Mouse (Mus musculus) kidney, postnatal 36 days (tissue): ENCODE measurements around the gene Cryba4.

Experiments used
- DNase-seq, 2 experiments: peaks; one replicate each; pipeline ENCODE4 v3.0.0; 2021 to 2022; ENCODE audit warnings: mixed read lengths in 2 of 2

Gene Cryba4

DNA sequence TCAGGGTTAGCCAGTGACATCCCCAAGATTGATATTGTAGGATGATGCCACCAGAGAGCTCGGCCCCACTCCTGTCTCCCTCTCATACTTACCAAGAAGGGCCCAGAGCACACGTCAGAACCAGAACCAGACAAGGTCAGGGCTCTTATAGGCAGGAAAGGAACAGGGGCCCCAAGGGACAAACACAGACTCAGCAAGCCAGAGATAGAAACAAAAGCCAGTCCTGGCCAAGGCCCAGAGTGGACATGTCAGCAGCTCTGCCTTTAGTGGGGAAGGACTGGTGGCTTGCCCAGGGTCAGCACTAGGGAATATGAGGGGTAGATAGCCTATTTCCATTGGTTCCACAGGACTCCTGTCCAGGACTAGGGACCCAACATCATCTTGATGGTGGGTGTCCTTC, at the start of gene Cryba4:
Gene Cryba4 (minus strand): TSS at position 119 of the 400 bp plus-strand sequence.
- peak; percentile 64 to 66 for DNase-seq

DNA sequence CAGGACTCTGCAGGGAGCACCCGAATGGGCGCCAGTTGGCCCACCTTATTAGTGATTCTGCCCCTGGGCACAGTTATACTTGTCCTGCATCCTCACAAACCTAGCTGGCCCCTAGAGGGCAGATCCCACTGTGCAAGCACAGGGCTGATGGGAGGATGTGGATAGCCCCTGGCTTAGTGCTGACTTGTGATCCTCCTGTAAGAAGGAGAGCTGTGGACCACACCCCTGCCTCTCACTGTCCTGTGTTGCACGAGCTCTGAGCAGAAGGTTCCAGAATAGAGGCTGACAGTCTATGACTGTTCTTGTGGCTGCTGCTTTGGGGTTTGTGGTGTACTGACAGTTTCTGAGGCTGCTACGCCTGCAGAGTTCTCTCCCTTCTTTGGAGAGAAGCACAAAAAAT, 49.4 kb upstream of the Cryba4 start:
- no peak for DNase-seq

DNA sequence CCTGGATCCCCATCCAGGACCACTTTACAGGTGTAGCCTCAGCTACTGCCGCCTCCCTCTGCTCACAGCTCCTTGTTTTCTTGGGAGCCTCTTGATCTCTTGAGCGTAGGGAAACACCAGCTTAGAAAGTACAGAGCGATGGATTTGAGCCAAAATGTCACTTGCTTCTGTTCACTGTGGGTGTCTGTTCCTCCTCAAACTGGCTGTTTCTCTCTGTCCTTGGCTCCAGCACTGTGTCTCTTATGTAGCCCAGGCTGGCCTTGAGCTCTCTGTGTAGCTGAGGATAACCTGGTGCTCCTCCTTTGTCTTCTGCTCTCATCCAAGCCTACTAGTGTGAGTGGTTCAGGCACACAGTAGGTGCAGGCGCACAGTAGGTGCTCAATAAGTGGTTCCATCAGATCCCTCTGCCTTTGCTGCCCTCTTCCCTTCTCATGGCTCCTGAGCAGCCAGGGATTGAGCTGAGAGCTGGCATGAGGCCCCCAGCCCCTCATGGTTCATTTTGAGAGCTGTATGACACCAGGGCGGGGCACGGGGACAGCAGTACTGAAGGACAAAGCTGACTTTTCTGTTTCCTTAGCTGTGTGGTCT, 48.5 kb upstream of the Cryba4 start:
- no peak for DNase-seq

DNA sequence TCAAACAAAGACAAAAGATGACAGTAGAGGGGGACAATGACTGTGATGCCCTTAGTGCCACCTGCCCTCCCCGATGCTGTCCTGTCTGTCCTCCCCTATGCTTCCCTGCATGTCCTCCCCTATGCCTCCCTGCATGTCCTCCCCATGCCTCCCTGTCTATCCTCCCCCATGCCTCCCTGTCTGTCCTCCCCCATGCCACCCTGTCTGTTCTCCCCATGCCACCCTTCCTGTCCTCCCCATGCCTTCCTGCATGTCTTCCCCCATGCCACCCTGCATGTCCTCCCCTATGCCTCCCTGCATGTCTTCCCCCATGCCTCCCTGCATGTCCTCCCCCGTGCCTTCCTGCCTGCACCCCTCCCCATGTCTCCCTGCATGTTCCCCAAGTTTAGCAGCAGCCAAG, 47.8 kb upstream of the Cryba4 start:
- DNase-seq: no peak

DNA sequence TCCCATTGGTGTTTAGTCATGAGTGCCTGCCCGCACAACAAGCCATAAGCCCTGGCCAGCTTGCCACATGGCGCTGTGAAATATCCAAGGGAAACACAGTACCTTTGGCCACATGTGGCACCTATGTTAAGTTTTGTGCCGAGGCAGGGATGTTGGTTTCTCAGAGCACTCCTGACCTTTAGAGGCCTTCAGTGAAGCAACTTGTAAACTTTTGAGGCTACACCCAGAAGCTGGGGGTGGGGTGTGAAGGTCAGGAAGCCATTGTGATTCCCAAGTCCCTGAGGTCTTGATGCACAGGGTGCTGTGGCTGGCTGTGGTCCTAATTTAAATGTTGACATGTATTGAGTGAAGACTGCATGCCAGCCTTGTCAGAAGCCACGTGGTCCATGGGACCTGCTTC, 47.1 kb upstream of the Cryba4 start:
- no peak for DNase-seq

DNA sequence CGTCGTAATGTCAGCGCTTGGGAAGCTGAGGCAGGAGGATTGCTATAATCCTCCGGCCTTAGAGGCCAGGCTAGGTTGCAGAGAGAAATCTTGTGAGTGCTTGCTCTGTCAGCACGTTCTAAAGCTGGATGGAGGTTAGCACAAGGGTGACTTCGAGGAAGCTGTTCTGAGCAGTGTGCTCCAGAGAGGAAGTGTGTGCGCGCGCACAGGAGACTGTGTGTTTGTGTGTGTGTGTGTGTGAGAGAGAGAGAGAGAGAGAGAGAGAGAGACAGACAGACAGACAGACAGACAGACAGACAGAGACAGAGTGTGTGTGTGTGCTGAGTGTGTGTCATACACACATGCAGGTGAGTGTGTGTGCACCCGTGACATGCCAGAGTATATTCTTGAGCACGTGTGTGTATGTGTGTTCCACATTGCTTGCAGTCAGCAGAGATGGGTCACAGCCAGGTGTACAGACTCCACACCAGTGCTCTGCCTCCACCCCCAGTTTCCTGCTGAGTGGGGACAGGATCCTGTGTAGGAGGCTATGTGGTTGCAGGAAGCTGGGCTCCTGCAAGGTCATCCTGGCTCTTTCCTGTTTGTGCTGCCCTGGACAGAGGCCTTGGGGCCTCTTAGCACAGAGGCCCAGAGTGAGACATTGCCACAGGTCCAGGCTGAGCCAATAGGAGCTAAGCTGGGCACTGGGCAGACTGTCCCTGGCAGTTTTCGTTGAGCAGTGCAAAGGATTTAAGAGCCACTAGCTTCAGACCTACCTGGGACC, 46.1 kb upstream of the Cryba4 start:
- DNase-seq: peak; percentile 70 to 76

DNA sequence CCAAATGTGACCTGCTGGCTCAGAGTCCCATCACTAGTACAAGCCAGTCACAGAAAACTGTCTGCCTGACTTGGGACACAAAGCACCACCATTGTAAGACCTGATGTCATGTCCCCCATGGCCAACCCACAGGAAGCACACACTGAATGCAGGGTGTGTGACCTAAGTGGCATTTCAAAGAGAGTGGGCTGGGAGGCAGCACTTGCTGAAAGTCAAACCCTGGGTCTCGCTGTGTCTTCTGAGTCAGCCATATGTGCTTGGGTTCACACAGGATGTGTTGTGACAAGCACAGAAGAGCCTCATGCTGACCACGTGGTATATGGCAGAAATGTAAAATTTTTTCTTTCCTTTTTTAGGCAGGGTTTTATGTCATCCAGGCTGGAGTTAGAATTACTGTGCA, 44.9 kb upstream of the Cryba4 start:
- DNase-seq: no peak

DNA sequence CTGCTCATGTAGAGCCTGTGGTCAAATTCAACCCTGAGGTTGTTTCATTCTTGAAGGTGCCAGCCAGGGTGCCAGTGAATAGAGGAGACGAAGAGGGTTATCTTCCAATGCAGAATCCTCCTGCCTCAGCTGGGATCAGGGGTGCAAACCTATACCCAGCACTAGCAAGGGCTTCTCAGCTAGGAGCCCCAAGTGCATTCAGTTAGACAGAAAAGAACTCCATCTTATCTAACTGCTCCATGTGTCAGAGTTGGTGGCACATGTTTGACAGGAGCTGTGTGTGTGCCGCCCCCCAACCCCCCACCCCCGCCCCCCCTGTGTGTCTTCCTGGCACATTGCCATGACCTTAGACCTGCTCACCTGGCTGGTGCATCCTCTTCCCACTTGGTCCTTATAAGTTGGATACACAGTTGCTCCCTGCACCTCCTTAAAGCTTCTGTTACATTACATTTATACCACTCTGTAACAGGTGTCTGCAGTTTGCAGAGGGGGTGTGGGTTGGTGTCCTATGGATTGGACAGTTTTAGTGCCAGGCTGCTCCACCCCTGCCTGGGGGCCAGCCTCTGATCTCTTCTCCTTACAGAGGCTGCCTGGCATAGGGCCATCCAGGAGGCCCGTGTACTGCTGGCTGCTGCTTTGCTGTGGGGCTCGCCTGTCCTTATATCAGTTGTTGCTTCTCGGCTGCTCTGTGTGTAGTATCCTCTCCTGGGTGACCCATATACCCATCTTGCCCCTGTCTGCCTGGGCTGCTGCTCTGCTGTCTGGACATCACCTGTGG, 44.3 kb upstream of the Cryba4 start:
- no peak for DNase-seq

DNA sequence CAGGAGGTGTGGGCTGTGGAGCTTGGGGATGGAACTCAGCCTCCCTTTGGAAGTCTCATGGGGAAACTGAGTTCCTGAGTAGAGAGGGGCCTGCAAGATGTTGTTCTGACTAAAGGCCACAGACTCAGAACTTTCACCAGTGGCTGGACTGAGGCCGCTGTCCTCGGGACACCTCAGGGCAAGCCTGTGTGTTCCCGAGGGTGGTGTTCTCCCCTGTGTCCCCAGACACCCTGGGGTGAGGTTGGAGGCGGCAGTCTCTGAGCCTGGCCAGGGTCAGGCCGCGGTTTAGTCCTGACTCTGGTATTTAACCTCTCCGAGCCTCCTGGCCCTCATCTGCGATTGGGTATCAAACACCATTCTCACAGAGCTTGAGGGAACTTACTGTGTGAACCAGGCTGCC, 43.2 kb upstream of the Cryba4 start:
- DNase-seq: no peak

DNA sequence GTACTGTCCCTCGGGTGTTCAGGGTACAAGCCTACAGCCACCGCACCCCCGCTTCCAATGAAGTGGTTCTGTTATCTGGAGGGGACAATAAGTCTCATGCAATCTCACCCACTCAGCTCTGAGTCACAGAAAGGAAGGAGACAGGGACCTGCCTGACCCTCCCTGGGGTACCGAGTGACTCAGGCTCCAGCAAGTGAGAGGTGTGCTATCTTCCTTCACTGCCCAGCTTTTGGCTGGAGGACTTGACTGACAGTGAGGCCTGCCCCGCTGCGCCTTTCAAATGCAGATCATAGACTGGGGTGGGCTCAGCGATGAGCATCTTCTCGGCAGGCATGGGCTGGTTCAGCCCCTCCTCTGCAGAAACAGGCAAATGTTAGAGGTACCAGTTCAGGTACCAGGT, 42.8 kb upstream of the Cryba4 start:
- DNase-seq: no peak

DNA sequence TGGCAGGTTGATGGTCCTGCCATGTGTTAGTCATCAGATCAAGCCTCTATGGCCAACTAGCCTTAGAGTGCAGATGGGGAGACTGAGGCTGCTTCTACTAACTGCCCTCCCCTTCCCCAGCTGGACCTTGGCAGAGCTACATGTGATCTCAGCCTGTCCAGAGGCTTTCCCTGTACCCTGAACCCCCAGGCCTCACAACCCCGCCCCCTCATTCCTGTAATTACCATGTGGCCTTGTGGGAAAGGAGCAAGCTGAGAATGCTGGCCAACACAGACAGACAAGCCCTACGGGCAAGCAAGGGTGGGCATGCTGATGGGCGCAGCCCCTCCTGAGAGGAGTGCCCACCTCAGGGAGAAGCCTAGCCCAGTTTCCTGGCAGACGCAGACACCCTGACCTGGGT, 42.4 kb upstream of the Cryba4 start:
- peak in 1 of 2 experiments; percentile 49 for DNase-seq

DNA sequence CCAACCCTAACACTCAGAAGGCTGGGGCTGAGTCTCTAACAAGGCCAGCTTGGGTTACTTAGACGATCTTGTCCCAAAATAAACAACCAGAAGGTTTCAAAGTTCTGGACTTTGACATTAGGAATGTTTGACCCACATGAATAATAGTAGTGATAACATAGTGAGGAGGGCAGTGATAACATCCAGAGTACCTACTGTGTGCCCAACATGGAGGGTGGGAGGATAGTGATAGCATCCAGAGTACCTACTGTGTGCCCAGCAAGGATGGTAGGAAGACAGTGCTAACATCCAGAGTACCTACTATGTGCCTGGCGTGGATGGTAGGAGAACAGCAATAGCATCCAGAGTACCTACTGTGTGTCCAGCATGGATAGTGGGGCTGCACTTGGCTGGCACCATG, 41.5 kb upstream of the Cryba4 start:
- no peak for DNase-seq

DNA sequence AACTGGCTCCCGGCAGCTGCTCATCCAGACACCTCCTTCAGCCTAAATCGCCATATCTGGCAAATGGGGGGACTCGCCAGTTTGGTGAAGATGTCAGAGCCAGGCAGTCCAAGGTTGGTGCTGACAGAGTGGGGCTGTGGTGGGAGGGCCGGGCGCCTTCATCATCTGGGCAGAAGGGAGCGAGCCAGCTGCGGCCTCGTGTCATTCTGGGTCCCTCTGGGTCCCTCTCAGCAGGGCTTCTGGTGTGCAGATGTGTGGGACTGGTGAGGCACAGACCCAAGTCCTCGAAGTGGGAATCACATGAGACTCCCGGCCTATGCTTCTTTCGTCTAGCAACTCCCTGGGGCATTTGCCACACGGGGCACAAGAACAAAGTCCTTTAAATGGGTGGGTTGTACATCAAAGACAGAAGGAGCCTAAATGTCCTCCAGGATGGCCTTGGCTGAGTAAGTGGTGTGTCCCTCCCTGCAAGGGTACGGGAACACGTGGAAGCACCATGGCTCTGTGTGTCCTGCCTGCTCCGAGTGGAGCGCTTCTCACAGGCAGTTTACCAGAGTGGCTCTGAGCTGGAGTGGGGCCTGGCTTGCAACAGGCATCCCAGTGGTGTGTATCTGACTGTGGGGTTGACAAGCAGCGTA, 40.1 kb upstream of the Cryba4 start:
- no peak for DNase-seq

DNA sequence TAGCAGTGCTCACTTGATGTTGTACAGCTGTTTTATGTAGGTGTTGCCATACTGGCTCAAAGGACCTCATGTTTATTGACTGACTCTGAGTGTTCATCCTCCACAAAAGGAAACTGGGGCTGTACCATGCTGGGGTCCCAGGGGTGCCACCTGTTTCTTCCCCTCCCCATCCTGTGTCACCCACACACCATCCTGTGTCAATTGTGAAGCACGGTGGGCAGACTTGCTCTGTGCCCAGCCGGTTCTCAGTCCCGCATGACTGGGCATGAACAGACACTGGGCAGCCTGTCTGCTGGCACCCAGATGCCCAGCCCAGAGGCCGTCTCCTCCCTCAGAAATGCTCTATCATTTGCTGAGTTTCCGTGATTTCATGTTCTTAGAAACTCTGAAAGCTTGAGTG, 39.5 kb upstream of the Cryba4 start:
- DNase-seq: peak in 1 of 2 experiments; percentile 71

DNA sequence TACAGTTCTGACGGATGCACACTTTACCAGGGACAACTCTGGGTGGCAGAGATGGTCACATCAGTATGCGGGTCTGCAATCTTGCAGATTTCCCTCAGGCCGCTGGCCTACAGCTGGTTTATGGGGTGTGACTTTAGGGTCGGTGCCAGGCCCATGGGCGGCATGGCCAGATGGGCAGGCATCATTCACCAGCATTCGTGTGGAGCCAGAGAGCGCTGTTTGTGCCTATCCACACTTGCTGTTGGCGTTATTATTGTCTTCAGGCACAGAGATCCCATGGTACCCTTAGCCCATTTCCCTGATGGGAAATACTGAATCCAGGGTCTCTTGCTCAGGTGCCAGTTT, 38.2 kb upstream of the Cryba4 start:
- DNase-seq: no peak

DNA sequence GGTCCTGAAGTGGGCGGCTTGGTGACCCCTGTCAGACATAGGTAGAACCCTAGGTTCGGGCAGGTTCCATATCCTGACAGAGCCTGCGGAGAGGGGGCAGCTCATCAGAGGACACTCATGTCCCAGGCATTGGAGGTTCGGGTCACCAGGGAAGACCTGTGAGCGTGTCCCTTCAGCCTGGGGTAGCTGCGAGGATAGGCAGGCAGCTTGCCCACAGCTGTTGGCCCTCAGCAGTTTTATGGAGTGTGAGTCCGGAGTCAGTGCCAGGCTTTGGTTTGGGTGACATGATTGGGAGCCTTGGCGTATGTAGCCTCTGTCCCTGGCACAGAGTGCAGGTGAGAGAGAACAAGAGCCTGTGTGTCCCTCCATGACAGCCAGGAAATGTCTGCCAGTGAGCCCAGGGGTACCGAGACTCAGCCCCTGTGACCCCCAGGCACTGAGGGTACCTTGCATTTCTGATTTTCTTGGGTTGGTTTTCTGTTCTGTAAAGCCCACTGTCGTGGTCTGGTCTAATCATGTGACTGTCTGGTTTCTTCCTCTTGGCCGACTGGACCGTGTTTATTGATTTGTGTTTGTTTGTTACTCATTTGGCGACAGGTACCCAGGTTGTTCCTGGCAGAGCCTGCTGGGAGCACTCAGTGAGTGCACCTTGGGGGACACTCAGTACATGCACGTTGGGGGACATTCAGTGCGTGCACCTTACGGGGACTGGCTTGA, 37.7 kb upstream of the Cryba4 start:
- no peak for DNase-seq

DNA sequence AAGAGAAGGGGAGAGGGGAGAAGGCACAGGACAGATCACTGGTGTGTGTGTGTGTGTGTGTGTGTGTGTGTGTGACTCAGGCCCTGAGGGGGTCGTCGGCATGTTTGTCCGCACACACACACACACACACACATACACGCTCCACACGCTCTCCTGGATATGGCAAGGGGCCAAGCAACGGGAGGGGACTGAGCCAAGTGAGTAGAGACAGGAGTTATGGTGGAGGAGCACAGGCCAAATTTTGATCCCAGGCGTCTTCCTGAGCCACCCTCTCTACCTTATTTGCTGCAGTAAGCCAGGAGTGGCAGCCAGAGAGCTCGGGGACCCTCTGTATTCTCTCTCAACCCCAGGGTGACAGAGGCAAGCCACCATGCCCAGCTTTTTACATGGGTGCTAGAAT, 36.9 kb upstream of the Cryba4 start:
- DNase-seq: peak; percentile 67 to 73

DNA sequence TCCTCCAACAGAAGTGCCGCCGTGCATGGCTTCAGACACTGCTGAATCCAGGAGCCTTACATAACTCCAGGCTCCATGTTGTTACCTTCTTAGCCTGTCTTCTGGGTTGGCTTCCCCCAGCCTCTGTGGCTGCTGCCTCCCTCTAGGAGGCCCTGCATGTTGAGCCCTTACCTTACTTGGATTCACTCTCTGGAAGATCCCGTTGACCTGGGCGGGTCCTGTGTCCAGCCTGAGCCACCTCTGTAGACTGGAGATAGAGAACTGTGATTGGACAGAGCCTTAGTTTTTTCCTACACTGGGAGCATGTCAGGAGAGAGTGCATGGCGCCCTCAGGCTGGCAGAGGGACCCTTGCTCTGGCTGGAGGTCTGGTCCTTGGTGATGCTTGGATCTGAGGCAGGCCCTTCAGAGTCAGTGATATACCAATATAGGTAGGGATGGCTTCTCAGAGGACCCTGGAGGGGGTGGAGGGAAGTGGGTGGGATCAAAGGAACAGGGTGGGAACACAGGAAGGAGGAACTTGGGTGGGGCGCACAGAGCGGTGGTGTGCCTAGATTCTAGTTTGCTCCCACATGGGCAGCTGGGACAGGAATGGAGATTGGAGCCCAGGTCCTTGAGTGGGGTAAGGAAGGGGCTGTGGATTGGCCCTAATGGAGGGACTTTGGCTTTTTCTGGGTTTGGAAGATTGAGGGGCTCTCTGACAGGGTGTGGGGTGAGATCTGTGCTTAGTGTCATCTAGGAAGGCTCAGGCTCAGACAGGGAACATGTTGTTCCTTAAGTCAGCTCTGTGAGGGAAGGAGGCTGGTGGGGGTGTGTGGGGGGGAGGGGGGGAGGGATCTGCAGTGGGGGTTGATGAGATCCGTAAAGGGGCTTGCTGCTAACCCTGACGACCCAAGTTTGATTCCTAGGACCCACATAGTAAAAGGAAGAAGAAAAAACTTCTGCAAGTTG, 36.1 kb upstream of the Cryba4 start:
- DNase-seq: peak; percentile 67 to 69

DNA sequence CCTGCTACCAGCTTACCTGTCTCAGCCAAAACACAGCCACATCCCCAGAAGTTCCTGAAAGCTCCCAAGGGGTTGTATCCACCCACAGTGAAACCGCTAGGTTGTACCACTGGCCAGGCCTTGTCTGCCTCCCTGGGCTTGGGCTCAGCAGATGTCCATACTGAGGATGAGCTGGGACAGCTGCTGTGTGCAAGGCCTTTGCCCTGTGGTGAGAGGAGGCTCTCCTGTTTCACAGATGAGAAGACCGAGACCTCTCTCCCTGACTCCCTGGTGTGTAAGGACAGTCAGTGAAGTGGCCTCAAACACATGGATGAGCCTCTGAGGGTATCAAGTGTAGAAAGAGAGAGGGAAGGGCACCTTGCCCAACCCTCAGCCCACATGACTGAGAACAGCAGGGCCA, 35.3 kb upstream of the Cryba4 start:
- DNase-seq: no peak

DNA sequence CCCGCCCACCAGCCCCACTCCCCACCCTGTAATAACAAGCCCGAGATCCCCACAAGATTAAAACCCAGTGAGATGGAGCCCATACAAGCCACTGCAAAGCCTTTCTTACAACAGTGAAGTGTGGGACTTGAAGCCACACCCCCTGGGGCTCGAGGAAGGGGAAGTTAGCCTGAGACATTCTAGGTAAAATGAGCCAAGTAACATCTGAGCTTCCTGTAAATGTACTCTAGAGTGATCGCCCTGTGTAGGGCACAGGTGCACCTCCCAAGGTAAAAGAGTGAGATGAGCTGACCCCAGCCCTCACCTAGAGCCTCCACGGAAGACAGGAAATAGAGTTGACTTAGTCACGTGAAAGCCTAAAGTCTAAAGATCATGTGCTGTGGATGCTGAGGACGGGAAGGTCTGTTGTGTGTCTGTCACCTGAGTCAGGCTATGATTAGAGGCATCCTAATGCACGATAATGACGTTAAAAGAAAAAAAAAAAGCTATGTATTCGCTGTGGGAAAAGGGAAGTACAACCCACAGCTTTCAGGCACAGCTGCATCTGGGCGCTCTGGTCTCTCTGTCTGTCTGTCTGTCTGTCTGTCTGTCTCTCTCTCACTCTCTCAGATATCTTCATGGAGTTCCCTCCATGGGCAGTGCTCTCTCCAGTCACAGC, 34.8 kb upstream of the Cryba4 start:
- no peak for DNase-seq

DNA sequence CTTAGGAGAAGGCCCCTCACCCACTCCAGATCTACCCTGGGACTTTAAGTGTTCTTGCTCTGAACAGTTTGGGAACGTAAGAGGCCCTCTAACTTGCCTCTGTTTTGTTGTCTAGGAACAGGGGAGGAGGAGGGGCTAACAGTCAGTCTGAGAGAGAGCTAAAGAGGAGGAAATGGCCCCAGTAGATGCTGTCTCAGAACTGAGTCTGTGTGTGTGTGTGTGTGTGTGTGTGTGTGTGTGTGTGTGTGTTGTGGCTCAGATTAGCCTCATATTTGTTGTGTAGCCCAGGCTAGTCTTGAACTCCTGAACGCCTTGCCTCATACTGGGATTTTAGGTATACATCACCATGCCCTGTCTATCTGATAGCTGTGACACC, 34.3 kb upstream of the Cryba4 start:
- DNase-seq: no peak
